Mouse (Mus musculus) cortical plate, adult 2 months (tissue): ENCODE measurements around the gene Cct5. TPM values are rescaled to one million over a fixed set of nuclear protein-coding genes. Genes with fewer than 3 reads are reported as not detected.
"Not testable (repeated sequence)": the region's sequence is repeated elsewhere in the genome, so short reads cannot be mapped to it uniquely, and the experiment has no call there.

Experiments
- H3K27ac ChIP-seq: fragments of 200-500 bp; 2 replicates; pipeline ENCODE4 v1.5.1; 2012; ENCODE audit warnings: low read length, control low read depth, inconsistent platforms; ENCODE audit not compliant: insufficient read depth
- H3K4me1 ChIP-seq: fragments of 200-500 bp; 2 replicates; pipeline ENCODE4 v1.6.1; 2011; ENCODE audit warnings: low read length; ENCODE audit not compliant: control insufficient read depth, insufficient read depth
- H3K4me3 ChIP-seq: fragments of 200-500 bp; 2 replicates; pipeline ENCODE4 v1.5.1; 2011; ENCODE audit warnings: mild to moderate bottlenecking, low read length, control low read depth; ENCODE audit not compliant: insufficient read depth
- CTCF ChIP-seq: fragments of 200-500 bp; IDR thresholded peaks from 2 replicates; pipeline ENCODE4 v1.5.1; 2011; ENCODE audit warnings: mild to moderate bottlenecking, control low read depth, low read length; ENCODE audit not compliant: insufficient read depth; ENCODE audit errors: extremely low read depth
- POLR2A ChIP-seq: fragments of 200-500 bp; IDR thresholded peaks from 2 replicates; pipeline ENCODE4 v1.6.1; 2011; ENCODE audit warnings: mild to moderate bottlenecking, low read length, control low read depth; ENCODE audit not compliant: insufficient read depth; ENCODE audit errors: extremely low read depth
- polyA plus RNA-seq: library from polyadenylated mRNA; depleted of rRNA; stranded (reverse); fragments of >200 nt; gene quantifications from 2 replicates; pipeline ENCODE4 v1.2.3, GENCODE M21; 2012

The Cct5 gene
- polyA plus RNA-seq, 1 experiment = 172 TPM

DNA sequence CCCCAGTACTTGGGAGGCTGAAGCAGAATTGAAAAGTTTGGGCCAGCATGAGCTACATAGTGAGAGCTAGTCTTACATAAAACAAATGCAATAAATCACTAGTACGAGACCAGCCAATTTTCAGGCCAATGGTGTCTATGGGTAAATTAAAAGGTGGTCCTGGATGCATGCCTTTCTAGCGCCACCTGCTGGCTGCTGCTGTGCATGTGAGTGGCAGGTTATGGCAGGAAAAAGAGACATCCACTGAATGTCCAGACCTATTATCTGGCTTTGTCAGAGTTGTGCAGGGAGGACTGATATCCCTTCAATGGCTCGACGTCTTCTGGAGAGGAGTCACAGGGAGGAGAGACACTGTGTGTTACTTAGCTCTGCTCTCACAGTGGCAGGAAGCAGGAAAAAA, 15.1 kb downstream of the Cct5 start:
- Histone ChIP-seq H3K27ac (no peak overlapping the region), H3K4me1 (peaks cover 2% of the 10 kb centered on the region; the same call in 1 of the 2 replicates), H3K4me3 (no peak overlapping the region)
- peak; percentile 96 for TF ChIP-seq CTCF
- TF ChIP-seq POLR2A = no peak

DNA sequence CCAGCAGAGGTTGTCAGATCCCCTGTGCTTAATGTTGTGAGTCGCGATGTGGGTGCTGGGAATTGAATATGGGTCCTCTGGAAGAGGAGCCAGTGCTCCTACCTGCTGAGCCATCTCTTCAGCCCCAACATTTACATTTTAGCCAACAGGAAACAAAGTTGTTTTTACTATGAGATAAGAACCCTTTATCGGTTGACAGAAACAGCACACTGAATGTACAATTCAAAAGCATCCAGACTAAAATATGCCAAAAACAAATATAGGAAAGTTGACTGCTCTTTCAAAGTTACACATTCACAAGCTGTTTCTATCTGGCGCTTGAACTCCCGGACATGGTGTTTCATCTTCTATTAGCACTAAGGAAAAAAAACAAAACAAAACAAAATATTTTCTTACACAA, 15.5 kb downstream of the Cct5 start:
- no peak overlapping the region for H3K27ac ChIP-seq
- peaks cover 2% of the 10 kb centered on the region; the same call in 1 of the 2 replicates for H3K4me1 ChIP-seq
- no peak overlapping the region for H3K4me3 ChIP-seq
- TF ChIP-seq POLR2A (no peak), CTCF (no peak)

DNA sequence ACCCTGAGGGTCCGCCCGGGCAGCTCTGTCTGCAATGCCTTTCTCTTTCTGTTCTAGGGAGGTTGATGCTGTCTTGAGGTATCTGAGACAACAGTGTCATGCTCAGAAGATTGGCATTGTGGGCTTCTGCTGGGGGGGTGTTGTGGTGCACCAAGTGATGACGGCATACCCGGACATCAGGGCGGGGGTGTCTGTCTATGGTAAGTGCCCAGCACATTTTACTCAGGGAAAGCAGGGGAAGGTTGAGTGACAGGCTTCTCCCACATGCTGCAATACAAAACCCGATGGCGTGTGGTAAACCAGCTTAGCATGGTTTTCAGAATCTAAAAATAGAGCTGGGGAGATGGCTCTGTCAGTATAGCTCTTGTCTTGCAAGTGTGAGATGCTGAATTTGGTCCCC, 16.4 kb downstream of the Cct5 start:
- Histone ChIP-seq H3K27ac (no peak overlapping the region), H3K4me3 (no peak overlapping the region)

DNA sequence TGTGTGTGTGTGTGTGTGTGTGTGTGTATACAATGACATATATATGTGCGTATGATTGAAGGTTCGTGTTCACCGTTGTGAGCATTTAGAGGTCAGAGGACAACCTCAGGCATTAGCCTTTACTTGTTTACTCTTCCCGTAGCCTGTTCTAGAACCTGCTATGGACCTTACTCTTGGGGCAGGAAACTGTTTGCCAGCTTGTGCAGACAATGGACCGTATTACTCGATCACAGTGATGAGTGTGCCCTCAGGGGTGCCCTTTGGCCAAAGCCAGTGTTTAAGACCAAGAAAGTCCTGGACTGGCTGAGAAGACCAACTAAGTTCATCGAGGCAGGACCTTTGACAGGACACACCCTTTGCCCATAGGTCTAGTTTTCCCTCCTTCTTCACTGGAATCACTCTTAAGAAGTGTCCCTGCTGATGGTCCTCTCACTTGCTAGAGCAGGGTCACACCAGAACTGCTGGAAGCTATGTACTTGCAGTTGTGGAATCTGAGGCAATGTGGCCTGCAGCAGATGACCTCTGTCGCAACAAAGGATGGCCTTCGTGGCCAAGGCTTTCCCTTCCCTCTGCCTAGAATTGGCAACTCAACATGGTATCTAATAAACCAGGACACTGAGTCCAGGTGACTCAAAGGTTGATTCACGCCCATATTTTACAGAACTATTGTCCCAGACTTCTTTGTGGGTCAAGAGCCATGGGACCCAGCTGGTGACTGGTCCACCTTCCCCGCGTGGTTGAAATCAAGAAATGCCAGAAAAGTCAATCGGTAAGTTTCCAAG, 18.1 kb downstream of the Cct5 start:
- TF ChIP-seq POLR2A (no peak), CTCF (no peak)
- Histone ChIP-seq H3K27ac (no peak overlapping the region), H3K4me1 (no peaks in the 10 kb centered on the region; the same call in 1 of the 2 replicates), H3K4me3 (no peak overlapping the region)

More for the DNA sequence above, 16.4 kb downstream of the Cct5 start:
- TF ChIP-seq CTCF (no peak), POLR2A (no peak)
- peaks cover 2% of the 10 kb centered on the region; the same call in 1 of the 2 replicates for H3K4me1 ChIP-seq

DNA sequence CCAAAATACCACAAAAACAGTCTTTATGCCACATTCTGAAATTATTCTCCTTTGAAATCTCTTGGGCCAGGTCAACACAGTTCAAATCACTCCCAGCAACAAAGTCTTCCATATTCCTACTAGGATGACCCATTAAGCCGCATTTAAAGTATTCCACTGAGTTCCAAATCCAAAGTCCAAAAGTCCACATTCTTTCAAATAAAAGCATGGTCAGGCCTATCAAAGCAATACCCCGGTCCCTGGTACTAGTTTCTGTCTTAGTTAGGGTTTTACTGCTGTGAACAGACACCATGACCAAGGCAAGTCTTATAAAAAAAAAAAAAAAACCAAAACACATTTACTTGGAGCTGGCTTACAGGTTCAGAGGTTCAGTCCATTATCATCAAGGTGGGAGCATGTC, 20.5 kb downstream of the Cct5 start:
- H3K4me1 ChIP-seq, H3K27ac ChIP-seq, H3K4me3 ChIP-seq: not testable (repeated sequence)

DNA sequence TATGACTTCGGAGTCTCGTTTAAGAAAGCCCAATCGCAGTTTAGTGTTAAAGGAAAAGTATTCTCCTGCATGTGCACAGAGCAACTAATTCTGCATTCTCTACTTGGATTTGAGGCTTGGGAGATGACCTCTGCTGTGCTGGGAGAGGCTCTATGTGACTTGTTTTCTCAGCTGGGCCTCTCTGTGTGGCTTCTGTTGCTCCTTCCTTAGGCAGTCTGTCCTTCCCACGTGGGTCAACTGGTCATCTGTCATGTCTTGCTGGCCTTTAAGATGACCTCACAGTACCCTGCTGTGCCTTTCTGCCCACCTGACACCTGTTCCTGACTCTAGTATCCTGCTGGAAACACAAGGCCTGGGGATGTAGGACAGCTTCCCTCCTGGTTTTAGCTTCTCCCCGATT, 25.5 kb downstream of the Cct5 start:
- Histone ChIP-seq H3K4me3 (no peak overlapping the region), H3K27ac (no peak overlapping the region), H3K4me1 (no peaks in the 10 kb centered on the region; the same call in 1 of the 2 replicates)
- TF ChIP-seq CTCF = no peak
- TF ChIP-seq POLR2A = no peak

DNA sequence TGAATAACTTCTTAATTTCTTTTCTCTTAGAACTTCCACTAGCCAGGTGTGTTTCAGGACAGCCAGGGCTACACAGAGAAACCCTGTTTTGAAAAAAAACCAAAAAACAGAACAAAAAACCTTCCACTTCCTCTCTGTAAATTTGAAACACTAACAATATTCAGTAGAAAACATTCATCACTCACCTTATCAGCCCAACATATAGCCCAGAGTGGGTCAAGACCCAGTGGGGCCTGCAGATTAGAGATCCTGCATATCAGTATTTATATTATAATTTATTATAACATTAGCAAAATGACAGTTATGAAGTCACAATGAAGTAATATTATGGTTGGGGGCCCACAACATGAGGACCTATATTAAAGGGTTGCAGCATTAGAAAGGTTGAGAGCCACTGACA, 27.9 kb downstream of the Cct5 start:
- no peaks in the 10 kb centered on the region; the same call in 1 of the 2 replicates for H3K4me1 ChIP-seq
- H3K27ac ChIP-seq = no peak overlapping the region
- TF ChIP-seq POLR2A (no peak), CTCF (no peak)

DNA sequence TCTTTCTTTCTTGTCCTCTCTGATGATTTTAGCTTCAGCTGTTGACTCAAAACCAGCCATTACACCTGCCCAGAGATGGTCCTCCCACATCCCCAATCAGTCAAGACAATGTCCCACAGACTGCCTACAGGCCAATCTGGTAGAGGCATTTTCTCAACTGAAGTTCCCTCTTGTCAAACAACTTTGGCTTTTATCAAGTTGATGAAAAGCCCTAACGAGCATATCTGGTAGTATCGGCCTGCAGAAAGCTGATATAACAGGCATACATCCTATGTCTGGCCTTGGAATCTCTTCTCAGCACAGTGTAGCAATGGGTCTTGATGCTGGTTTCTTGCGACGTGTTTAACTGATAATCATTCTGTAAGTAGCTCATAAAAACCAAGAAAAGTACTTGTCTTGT, 28.3 kb downstream of the Cct5 start:
- no peak overlapping the region for H3K27ac ChIP-seq
- no peak for TF ChIP-seq CTCF
- TF ChIP-seq POLR2A = no peak
- no peaks in the 10 kb centered on the region; the same call in 1 of the 2 replicates for H3K4me1 ChIP-seq
- H3K4me3 ChIP-seq = no peak overlapping the region

More for the DNA sequence above, 27.9 kb downstream of the Cct5 start:
- H3K4me3 ChIP-seq = no peak overlapping the region

DNA sequence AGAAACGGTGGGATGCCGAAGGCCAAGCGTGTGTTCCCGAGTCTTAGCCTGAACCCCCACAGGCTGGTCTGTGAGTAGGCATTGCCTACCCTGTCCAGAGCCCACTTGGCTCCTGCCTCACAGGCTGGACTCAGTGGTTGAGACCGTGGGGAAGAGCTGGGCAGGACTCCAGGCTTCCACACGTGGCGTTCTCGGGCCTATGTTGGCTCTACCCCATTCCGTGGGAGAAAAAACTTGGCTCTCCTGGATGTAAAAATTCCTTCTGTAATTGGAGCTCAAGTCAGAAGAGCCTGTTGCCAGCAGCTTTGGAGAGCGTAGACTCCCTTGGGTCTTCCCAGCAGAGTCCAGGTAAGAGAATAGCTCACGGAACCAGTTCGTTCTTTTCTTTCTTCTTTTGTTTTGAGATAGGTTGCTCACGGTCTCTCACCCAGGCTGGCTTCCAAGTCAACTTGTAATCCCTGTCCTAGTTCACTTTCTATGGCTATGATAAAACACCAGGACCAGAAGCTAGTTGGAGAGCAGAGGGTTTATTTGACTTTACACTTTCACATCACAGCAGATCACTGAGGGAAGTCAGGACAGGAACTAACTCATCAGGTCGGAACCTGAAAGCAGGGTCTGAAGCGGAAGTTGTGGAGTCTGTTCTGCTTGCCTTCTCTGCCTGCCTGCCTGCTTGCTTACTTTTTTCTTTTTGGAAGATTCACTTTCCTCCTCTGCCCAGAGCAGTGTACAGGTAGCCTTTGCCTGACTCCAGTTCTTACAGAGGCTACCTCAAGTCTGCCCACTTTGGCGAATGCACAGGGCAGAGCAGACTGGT, 29.5 kb downstream of the Cct5 start:
- Histone ChIP-seq H3K27ac (no peak overlapping the region), H3K4me1 (no peaks in the 10 kb centered on the region; the same call in 1 of the 2 replicates)

DNA sequence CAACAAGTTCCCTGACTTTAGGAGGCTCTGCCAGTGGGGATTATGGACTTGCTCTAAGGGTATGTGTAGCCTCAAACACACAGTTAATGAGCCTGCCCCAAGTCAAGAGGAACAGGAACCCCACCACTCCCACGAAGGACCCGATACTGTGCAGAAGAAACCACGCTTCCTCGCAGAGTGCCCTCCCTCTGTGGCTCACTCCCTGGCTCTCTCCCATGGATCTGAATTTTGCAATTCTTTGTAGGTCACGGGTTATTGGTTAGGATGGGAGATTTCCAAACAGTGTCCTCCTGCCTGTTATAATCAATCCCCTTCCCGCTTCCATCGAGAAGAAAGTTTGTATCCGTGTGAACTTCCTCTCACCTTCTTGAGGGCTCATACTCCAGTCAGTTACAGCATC, 30.6 kb downstream of the Cct5 start:
- no peak for TF ChIP-seq POLR2A
- no peak for TF ChIP-seq CTCF
- Histone ChIP-seq H3K4me1 (no peaks in the 10 kb centered on the region; the same call in 1 of the 2 replicates), H3K27ac (no peak overlapping the region), H3K4me3 (no peak overlapping the region)

More for the DNA sequence above, 29.5 kb downstream of the Cct5 start:
- H3K4me3 ChIP-seq = no peak overlapping the region
- no peak for TF ChIP-seq CTCF
- no peak for TF ChIP-seq POLR2A
